Mouse (Mus musculus) layer of hippocampus, adult 18-20 months (tissue): ENCODE results near the gene Gm3072. TPM values are rescaled to one million over a fixed set of nuclear protein-coding genes. Genes with fewer than 3 reads are reported as not detected.
"Not testable (repeated sequence)": the region's sequence is repeated elsewhere in the genome, so short reads cannot be mapped to it uniquely, and the experiment has no call there.

Experiments
- DNase-seq, 2 experiments: peaks; one replicate each; pipeline ENCODE4 v3.0.0; 2022; ENCODE audit warnings: low spot score in 2 of 2
- long read RNA-seq: library from polyadenylated mRNA; stranded (forward); transcript quantifications from one replicate; pipeline ENCODE4 v2.0.0, GENCODE M21; 2021
- total RNA-seq, 2 experiments: library from RNA; stranded (reverse); gene quantifications; 2 replicates each; pipeline ENCODE4 v1.2.3; 2021

Gm3072 gene
- not detected for total RNA-seq
- long read RNA-seq: 0 reads

GRCm38 (mm10) chr14:41624512-41624911 lies at the start of gene Gm3072:
Gm3072 (minus strand) TSS chr14:41624612.
- not testable (repeated sequence) for DNase-seq

DNA sequence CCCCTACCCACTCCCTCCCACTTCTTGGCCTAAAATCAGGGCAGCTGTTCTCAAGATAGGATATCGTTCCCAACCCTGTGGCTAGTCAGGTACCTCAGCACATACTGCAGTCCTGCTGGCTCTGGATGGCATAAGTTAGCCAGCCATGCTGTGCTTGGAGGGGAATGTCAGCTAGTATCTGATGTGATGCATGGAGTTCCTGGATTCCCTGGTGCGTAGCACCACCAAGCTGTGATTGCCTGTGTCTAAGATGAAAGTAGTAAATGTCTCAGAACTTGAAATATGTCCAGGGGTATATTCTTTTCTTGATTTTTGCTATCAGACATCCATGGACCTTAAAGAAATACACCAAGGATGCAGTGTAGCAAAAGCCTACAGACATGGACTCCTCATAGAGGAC lies 23.8 kb upstream of the Gm3072 start:
- DNase-seq: not testable (repeated sequence)

GRCm38 (mm10) chr14:41646387-41646786 lies 22.0 kb upstream of the Gm3072 start, which contains the start of gene Gm3676:
Gm3676 (minus strand) TSS chr14:41646487.
- DNase-seq: not testable (repeated sequence)

DNA sequence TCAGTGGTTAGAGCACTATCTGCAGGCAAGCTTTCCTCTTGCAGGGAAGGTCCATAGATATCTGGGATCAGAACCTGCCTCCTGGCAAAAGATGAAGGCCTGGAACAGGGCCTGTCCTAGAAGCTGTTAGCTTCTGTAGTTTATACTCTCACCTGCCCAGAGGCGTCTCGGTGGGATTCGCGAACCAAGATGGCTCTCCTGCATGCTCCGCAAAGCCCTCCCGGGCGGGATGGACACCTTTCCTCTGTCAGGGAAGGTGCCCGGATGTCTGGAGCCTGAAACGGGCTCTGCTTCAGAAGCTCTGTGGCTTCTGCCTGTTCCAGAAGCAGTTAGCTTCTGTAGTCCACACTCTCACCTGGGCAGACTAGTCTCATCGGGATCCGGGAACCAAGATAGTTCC lies 5.7 kb upstream of the Gm3072 start:
- not testable (repeated sequence) for DNase-seq

GRCm38 (mm10) chr14:41622535-41622934 lies 1.9 kb downstream of the Gm3072 start:
- not testable (repeated sequence) for DNase-seq

- DNase-seq: not testable (repeated sequence)
Measured at GRCm38 (mm10) chr14:41610690-41611089, 13.7 kb downstream of the Gm3072 start.

DNA sequence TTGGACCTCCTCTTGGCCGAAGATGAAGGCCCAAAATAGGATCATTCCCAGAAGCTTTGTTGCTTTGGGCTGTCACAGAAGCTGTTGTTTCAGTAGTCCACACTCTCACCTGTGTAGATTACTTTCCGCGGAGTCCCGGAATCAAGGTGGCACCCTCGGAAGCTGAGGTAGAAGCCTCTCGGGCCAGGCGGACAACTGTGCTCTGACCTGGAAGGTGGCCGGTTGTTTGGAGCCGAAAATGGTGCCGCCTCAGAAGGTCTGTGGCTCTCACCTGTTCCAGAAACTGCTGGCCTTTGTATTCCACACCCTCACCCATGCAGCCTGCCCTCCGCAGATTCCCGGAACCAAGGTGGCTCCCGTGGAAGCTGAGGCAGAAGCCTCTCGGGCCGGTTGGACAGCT lies 23.5 kb downstream of the Gm3072 start:
- not testable (repeated sequence) for DNase-seq

DNA sequence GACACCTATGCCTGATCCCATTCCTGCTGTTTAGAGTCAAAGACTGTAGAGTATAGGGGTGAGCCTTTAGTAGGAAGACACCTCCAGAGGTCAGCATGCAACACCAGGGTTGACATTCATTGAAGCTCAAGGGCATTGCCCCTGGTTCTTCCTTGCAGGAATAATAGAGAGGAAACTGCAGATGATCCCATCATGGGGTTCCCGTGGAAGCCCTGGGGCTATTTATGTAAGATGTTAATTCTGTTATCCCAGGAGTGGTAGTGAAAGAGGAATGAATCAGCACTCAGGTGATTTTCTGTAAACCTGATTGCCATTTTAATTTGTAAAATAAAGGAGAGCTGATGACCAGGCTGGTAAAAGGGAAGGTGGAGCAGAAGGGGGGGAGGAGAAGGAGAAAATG lies 38.1 kb downstream of the Gm3072 start:
- DNase-seq: not testable (repeated sequence)

DNA sequence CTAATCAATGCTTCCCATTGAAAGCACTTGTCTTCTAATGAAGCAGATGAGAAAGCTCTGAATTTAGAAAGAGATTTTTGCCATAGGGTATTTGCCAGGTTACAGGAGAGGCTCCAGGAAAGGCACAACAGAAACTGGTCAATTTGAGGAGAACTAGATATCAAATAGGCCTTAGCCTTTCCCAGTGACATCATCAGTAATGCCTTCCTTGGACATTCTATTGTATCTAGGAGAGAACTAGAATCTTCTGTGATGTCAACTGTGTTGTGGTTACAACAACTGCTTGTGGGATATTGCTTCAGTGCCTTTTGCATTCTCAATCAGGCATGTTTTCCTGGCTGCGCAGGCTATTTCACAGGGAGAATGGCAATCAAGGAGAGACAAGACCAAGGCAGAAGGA lies 51.5 kb downstream of the Gm3072 start, which contains the start of gene 1700049E17Rik2:
TSS of gene 1700049E17Rik2 (plus strand) at position 301 of the 400 bp plus-strand sequence.
- not testable (repeated sequence) for DNase-seq

Other genes starting within 250 kb of the Gm3072 start
- gene Gm7945, start 238.2 kb downstream of the Gm3072 start, total RNA-seq: not detected
- not detected for gene Gm6482, start 216.3 kb downstream of the Gm3072 start, total RNA-seq
- gene Gm7954, start 171.1 kb downstream of the Gm3072 start, total RNA-seq: not detected
- gene Gm3486, start 135.1 kb downstream of the Gm3072 start, total RNA-seq: not detected
- gene Gm7970, start 69.0 kb downstream of the Gm3072 start, total RNA-seq: not detected
- under 1 TPM in 1 of 2 experiments, not detected in 1; 0.17 TPM for gene 1700049E17Rik2, start 51.4 kb downstream of the Gm3072 start, total RNA-seq
- gene Gm3676, start 21.9 kb upstream of the Gm3072 start, total RNA-seq: under 1 TPM in 1 of 2 experiments, not detected in 1; 0.76 TPM
- not detected for gene Gm8068, start 77.3 kb upstream of the Gm3072 start, total RNA-seq
- not detected for gene Gm7929, start 126.0 kb upstream of the Gm3072 start, total RNA-seq
- not detected for gene Gm47189, start 147.8 kb upstream of the Gm3072 start, total RNA-seq